Mouse (Mus musculus) hindbrain, postnatal 0 days (tissue): ENCODE measurements at regions not wholly inside any gene's neighbourhood (a gene's known extent, or its start where the extent isn't known, plus 50 kb on each side); places are given as distances from the start of the nearest gene placed in this dataset.

Experiments
- ATAC-seq: fragments of 200-750 bp; cut with Nextera tagmentation; 2 replicates; pipeline ENCODE4 v1.8.0; 2017; ENCODE audit warnings: mild to moderate bottlenecking, moderate TSS enrichment, moderate library complexity
- DNase-seq: peaks from one replicate; pipeline ENCODE4 v3.0.0-alpha.2; 2015; ENCODE audit warnings: low spot score
- H3K27ac ChIP-seq: fragments of 300-500 bp; sonication (generic); 2 replicates; pipeline ENCODE4 v1.5.1; 2014; ENCODE audit warnings: mild to moderate bottlenecking
- H3K27me3 ChIP-seq: fragments of 300-500 bp; sonication (generic); 2 replicates; pipeline ENCODE4 v1.6.1; 2014; ENCODE audit warnings: low read length, mixed read lengths; ENCODE audit not compliant: insufficient read depth
- H3K36me3 ChIP-seq: fragments of 300-500 bp; sonication (generic); 2 replicates; pipeline ENCODE4 v1.6.1; 2014; ENCODE audit warnings: low read length, mixed read lengths; ENCODE audit not compliant: insufficient read depth
- H3K4me1 ChIP-seq: fragments of 300-500 bp; sonication (generic); 2 replicates; pipeline ENCODE4 v1.6.1; 2014; ENCODE audit warnings: antibody characterized with exemption, low read length, mixed read lengths; ENCODE audit not compliant: insufficient read depth
- H3K4me2 ChIP-seq: fragments of 300-500 bp; sonication (generic); 2 replicates; pipeline ENCODE4 v1.6.1; 2014; ENCODE audit warnings: low read depth, mild to moderate bottlenecking, low read length, moderate library complexity, mixed read lengths
- H3K4me3 ChIP-seq: fragments of 300-500 bp; sonication (generic); 2 replicates; pipeline ENCODE4 v1.5.1; 2014; ENCODE audit warnings: low read length
- H3K9ac ChIP-seq: fragments of 300-500 bp; sonication (generic); replicated peaks from 2 replicates; pipeline ENCODE4 v1.6.1; 2014; ENCODE audit warnings: mild to moderate bottlenecking, low read length, moderate library complexity, mixed read lengths
- H3K9me3 ChIP-seq: fragments of 300-500 bp; sonication (generic); 2 replicates; pipeline ENCODE4 v1.6.1; 2016; ENCODE audit warnings: low read length, mixed read lengths
- CTCF ChIP-seq: IDR thresholded peaks from 2 replicates; pipeline ENCODE4 v1.5.1; 2016; ENCODE audit warnings: antibody characterized with exemption, control low read depth, low read depth
- WGBS: fragments of 180-500 bp; shearing (Covaris S2); extraction: QIAGEN DNeasy Blood & Tissue Kit; methylation state at CpG from one replicate; pipeline ENCODE4 v1.1.7; 2014; 5-methylcytosine and 5-hydroxymethylcytosine counted together

DNA sequence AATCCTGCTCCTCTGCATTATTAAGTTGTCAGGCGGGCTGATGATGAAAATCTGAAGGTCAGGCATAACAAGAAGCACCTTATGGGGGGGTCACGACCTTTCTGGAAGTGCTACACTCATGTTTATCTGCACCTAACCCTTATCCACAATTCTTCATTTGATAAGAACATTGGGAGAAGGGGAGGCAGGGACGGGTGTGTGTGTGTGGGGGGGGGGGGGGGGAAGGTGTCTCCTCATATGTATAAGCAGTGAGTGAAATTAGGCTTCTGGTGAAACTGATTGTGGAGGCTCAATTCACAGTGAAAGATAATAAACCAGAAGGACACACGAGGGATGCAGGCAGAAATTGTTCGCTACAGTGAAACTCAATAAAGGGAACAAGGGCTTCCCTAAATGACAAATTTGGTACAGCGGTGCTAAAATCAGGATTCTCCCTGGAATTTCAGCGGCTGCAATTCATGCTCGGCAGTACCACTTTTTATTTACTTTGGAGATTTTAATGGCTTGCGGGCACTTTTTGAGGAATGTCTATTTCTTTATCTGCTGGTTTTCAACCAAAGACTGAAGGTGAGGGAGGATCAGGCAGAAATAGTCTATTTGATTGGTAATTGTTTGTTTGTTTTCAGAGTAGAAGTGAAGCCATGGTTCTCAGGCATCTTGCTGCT is 327.2 kb downstream of the Gm10295 start:
- no peak for TF ChIP-seq CTCF
- no peaks in the 10 kb centered on the region; the same call in 1 of the 2 replicates for H3K4me1 ChIP-seq
- peak; percentile 15 for DNase-seq
- peak overlapping the region; percentile 68 for H3K4me2 ChIP-seq
- no peaks in the 10 kb centered on the region for H3K27me3 ChIP-seq
- H3K36me3 ChIP-seq = no peaks in the 10 kb centered on the region
- peak; percentile 21; the same call in 1 of the 2 replicates for ATAC-seq
- 12% methylated on average over 9 of the region's 9 CpGs for WGBS
- H3K27ac ChIP-seq = peak overlapping the region; percentile 60
- peak overlapping the region; percentile 32 for H3K4me3 ChIP-seq
- H3K9ac ChIP-seq = peak overlapping the region; percentile 35
- H3K9me3 ChIP-seq = no peaks in the 10 kb centered on the region

DNA sequence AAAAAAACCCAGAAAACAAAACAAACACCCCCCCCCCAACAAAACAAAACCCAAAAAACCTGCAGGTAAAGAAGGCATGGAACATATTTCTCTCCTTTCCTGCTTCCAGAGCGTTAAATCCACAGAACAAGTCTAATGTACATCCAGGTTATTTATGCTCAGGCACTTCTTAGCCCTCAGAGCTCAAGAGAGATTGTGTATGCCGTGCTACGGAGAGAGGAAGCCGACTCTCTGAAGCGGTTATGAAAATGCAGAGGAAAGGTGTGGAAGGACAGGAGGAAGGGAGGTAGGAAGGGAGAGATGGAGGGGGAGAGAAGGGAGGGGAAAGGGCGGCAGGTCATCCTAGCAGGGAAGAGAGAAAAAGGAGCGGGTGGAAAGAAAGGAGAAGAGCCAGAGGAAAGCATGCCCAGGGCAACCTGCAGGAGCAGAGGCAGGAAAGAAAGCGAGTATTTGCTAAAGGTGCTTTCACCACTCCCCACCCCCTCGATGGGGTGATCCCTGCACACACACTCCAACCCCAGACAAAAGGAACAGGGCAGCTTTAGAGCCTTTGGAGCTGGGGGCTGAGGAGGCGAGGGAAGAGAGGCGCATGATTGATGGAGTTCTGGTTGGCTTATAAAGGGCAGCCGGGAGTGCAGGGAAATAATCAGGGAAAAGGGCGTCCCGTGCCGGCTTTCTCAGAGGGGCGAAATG is 327.9 kb downstream of the Gm10295 start:
- Histone ChIP-seq H3K9me3 (no peaks in the 10 kb centered on the region), H3K27ac (peak overlapping the region; percentile 60), H3K4me3 (peak overlapping the region; percentile 32), H3K9ac (peak overlapping the region; percentile 35), H3K4me2 (peak overlapping the region; percentile 68), H3K36me3 (no peaks in the 10 kb centered on the region), H3K27me3 (no peaks in the 10 kb centered on the region), H3K4me1 (no peaks in the 10 kb centered on the region; the same call in 1 of the 2 replicates)
- TF ChIP-seq CTCF = no peak
- ATAC-seq (peak; percentile 49; the same call in 1 of the 2 replicates), DNase-seq (peak; percentile 39)
- whole genome bisulfite sequencing = 6% methylated on average over 16 of the region's 16 CpGs
